Mouse (Mus musculus): ENCODE results near the gene Trim37.

GRCm38 (mm10) chr11:87222686-87223085 lies 95.8 kb downstream of the Trim37 start:
- TF ChIP-seq POLR2A (IDR thresholded peaks at IDR 0.05; ENCODE audit: insufficient read depth, low read depth, low read length) (no peak), CTCF (IDR thresholded peaks at IDR 0.05) (no peak)
